Mouse (Mus musculus): ENCODE data around the gene Gorasp2. TPM values are rescaled to one million over a fixed set of nuclear protein-coding genes. Genes with fewer than 3 reads are reported as not detected.

Gene Gorasp2
- polyA plus RNA-seq, 1 experiment from 2014 or later: 84.3 TPM

DNA sequence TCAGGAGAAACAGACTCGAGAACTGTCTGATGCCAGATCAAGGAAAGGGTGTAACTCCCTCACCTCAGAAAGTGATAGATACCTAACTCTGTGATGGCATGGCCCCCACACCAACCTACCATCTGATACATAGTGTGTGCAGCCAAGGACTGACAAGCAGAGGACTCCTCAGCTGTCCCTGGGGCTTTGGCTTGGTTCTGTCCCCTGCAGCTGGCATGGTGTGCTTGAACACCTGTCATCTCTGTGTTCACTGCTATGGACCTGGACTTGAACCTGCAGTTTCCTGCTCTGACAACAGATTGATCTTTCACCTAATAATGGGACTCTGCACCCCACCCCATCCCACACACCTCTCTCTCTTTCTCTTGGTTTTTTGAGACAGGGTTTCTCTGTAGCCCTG is 29.0 kb upstream of the Gorasp2 start:
- no peak overlapping the region for H3K4me3 ChIP-seq
- H3K4me2 ChIP-seq: no peak overlapping the region
- no peaks in the 10 kb centered on the region for H3K36me3 ChIP-seq
- no peaks in the 10 kb centered on the region; the same call in 1 of the 2 replicates for H3K27me3 ChIP-seq (replicated peaks)
- 60% methylated on average over 1 of the region's 1 CpGs for WGBS (ENCODE audit: insufficient replicate concordance)
- H3K9me3 ChIP-seq (replicated peaks): 0 out of 2 replicates have a peak, but pooled peaks cover 1% of the 10 kb centered on the region
- no peak overlapping the region for H3K9ac ChIP-seq
- peaks cover 10% of the 10 kb centered on the region; the same call in 1 of the 2 replicates for H3K4me1 ChIP-seq
- ATAC-seq: no peak
- H3K27ac ChIP-seq: no peak overlapping the region

GRCm38 (mm10) chr2:70634028-70634690 is 27.2 kb upstream of the Gorasp2 start:
- Histone ChIP-seq H3K9me3 (replicated peaks) (0 out of 2 replicates have a peak, but pooled peaks cover 3% of the 10 kb centered on the region), H3K4me1 (0 out of 2 replicates have a peak, but pooled peaks cover 4% of the 10 kb centered on the region), H3K27me3 (replicated peaks) (no peaks in the 10 kb centered on the region; the same call in 1 of the 2 replicates), H3K4me2 (no peak overlapping the region), H3K9ac (no peak overlapping the region), H3K4me3 (no peak overlapping the region), H3K27ac (no peak overlapping the region), H3K36me3 (no peaks in the 10 kb centered on the region)
- no peak for ATAC-seq
- WGBS (ENCODE audit: insufficient replicate concordance): 67% methylated on average over 5 of the region's 5 CpGs

- Histone ChIP-seq H3K9me3 (replicated peaks) (0 out of 2 replicates have a peak, but pooled peaks cover 3% of the 10 kb centered on the region), H3K36me3 (no peaks in the 10 kb centered on the region), H3K27me3 (replicated peaks) (no peaks in the 10 kb centered on the region), H3K4me3 (no peak overlapping the region), H3K4me1 (no peaks in the 10 kb centered on the region), H3K9ac (no peak overlapping the region), H3K4me2 (no peak overlapping the region), H3K27ac (no peak overlapping the region)
- no peak for ATAC-seq
These were observed 20.4 kb upstream of the Gorasp2 start for GRCm38 (mm10) chr2:70640968-70641367.

GRCm38 (mm10) chr2:70642971-70643565 is 18.3 kb upstream of the Gorasp2 start:
- no peaks in the 10 kb centered on the region for H3K9me3 ChIP-seq (replicated peaks)
- no peaks in the 10 kb centered on the region for H3K36me3 ChIP-seq
- ATAC-seq: no peak
- H3K27me3 ChIP-seq (replicated peaks): no peaks in the 10 kb centered on the region
- H3K4me2 ChIP-seq: no peak overlapping the region
- no peak overlapping the region for H3K27ac ChIP-seq
- no peak overlapping the region for H3K9ac ChIP-seq
- WGBS (ENCODE audit: insufficient replicate concordance): 68% methylated on average over 16 of the region's 16 CpGs
- H3K4me1 ChIP-seq: no peaks in the 10 kb centered on the region
- no peak overlapping the region for H3K4me3 ChIP-seq

GRCm38 (mm10) chr2:70645266-70645780 is 16.1 kb upstream of the Gorasp2 start:
- Histone ChIP-seq H3K4me3 (no peak overlapping the region), H3K27ac (no peak overlapping the region), H3K9me3 (replicated peaks) (no peaks in the 10 kb centered on the region), H3K4me2 (no peak overlapping the region), H3K36me3 (no peaks in the 10 kb centered on the region), H3K4me1 (no peaks in the 10 kb centered on the region), H3K9ac (no peak overlapping the region), H3K27me3 (replicated peaks) (no peaks in the 10 kb centered on the region)
- WGBS (ENCODE audit: insufficient replicate concordance): 48% methylated on average over 6 of the region's 6 CpGs
- ATAC-seq: no peak

DNA sequence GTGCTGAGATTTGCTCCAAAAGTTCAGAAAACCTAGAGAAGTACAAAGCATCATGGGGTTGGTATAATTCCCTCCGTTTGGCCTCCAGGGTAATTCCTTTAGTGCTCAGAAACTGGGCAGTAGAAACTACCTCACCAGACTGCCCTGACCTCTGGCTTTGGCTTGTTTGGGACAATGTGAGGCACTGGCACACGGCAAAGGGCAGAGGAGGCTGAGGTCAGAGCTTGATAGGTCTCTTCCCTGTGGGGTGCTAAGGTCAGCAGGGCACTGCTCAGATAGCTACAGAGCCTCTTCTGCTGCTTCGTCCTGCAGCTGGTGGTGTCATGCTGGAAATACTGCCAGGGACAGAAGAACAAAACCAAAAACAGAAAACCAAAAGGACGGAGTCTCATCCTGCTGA is 13.7 kb upstream of the Gorasp2 start:
- no peak for ATAC-seq
- Histone ChIP-seq H3K9ac (no peak overlapping the region), H3K36me3 (no peaks in the 10 kb centered on the region), H3K27me3 (replicated peaks) (no peaks in the 10 kb centered on the region), H3K4me2 (no peak overlapping the region), H3K9me3 (replicated peaks) (no peaks in the 10 kb centered on the region), H3K4me1 (peaks cover 5% of the 10 kb centered on the region; the same call in 1 of the 2 replicates), H3K27ac (no peak overlapping the region), H3K4me3 (no peak overlapping the region)
- WGBS (ENCODE audit: insufficient replicate concordance): 57% methylated on average over 4 of the region's 4 CpGs

DNA sequence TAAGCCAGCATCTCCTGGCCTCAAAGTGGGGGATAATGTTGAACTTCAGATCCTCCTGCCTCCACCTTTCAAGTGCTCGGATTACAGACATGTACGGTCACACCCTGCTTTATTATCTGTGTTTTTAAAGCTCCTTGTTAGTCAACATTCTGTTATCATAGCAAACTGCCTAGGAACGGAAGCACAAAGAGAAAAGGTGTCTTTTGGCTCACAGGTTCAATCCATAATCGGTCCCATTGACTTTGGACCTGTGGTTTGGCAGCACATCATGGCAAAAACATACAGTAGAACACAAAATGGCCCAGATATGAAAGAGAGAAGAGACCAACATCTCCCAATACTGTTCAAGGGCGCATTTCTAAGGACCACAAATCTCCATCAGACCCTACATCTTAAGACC is 13.1 kb upstream of the Gorasp2 start:
- Histone ChIP-seq H3K4me1 (peaks cover 5% of the 10 kb centered on the region; the same call in 1 of the 2 replicates), H3K27ac (no peak overlapping the region), H3K27me3 (replicated peaks) (no peaks in the 10 kb centered on the region), H3K9me3 (replicated peaks) (no peaks in the 10 kb centered on the region), H3K4me3 (no peak overlapping the region), H3K36me3 (no peaks in the 10 kb centered on the region), H3K9ac (no peak overlapping the region), H3K4me2 (no peak overlapping the region)
- WGBS (ENCODE audit: insufficient replicate concordance): 64% methylated on average over 5 of the region's 5 CpGs
- no peak for ATAC-seq

GRCm38 (mm10) chr2:70649471-70649870 is 11.9 kb upstream of the Gorasp2 start:
- Histone ChIP-seq H3K4me2 (no peak overlapping the region), H3K36me3 (no peaks in the 10 kb centered on the region), H3K4me3 (no peak overlapping the region), H3K4me1 (peaks cover 5% of the 10 kb centered on the region; the same call in 1 of the 2 replicates), H3K9me3 (replicated peaks) (no peaks in the 10 kb centered on the region), H3K9ac (no peak overlapping the region), H3K27ac (no peak overlapping the region), H3K27me3 (replicated peaks) (no peaks in the 10 kb centered on the region)
- no peak for ATAC-seq
- WGBS (ENCODE audit: insufficient replicate concordance): 69% methylated on average over 4 of the region's 4 CpGs

DNA sequence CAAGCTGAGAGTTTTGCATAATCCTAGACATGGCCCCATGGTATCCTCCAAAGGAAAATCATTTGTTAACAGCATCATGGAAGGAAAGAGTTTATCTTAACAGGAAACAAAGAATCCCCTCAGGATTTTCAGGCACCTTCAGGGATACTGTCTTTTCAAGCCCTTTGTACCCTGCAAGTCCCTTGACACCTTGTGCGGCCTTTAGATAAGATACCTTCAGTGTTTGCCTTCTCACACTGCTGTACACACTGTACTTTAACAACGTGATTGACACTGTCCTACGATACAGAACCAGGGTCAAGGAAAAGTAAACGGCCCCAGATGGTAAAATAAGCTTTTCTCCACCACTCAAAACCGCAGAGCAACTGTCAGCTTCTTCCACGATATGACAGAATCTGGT is 9.6 kb upstream of the Gorasp2 start:
- Histone ChIP-seq H3K9me3 (replicated peaks) (no peaks in the 10 kb centered on the region), H3K27ac (no peak overlapping the region), H3K4me1 (peaks cover 5% of the 10 kb centered on the region; the same call in 1 of the 2 replicates), H3K36me3 (no peaks in the 10 kb centered on the region), H3K9ac (no peak overlapping the region), H3K4me3 (no peak overlapping the region), H3K4me2 (no peak overlapping the region), H3K27me3 (replicated peaks) (no peaks in the 10 kb centered on the region; the same call in 1 of the 2 replicates)
- no peak for ATAC-seq
- WGBS (ENCODE audit: insufficient replicate concordance): 45% methylated on average over 6 of the region's 6 CpGs

DNA sequence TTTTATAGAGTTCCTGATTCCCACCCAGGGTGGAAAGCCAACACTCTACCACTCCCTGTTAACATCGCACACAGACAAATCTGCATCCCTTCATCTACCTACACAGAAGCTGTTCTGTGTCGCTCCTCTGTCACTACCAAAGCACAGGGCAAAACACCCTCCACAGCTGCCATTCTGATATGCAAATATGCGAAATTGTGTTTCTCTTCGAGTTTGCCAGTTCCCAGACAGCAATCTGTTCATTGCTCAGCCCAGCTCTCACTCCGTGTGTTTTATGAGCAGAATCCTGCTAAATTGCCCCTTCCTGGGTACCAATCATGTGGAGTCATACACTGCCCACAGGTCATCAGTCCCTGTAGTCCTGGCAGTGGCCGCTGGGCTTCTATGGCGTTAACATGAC is 4.3 kb upstream of the Gorasp2 start:
- Histone ChIP-seq H3K27ac (no peak overlapping the region), H3K27me3 (replicated peaks) (peaks cover 11% of the 10 kb centered on the region), H3K9ac (no peak overlapping the region), H3K4me2 (no peak overlapping the region), H3K4me3 (no peak overlapping the region), H3K9me3 (replicated peaks) (no peaks in the 10 kb centered on the region), H3K36me3 (no peaks in the 10 kb centered on the region), H3K4me1 (peaks cover 6% of the 10 kb centered on the region)
- no peak for ATAC-seq
- WGBS (ENCODE audit: insufficient replicate concordance): 58% methylated on average over 7 of the region's 7 CpGs

GRCm38 (mm10) chr2:70661715-70662495 is 529 bp downstream of the Gorasp2 start, which contains the start of gene Gm26558:
Gene Gm26558 (minus strand): TSS chr2:70662108.
- Histone ChIP-seq H3K4me1 (peaks cover 45% of the 10 kb centered on the region), H3K27me3 (replicated peaks) (peaks cover 11% of the 10 kb centered on the region), H3K4me2 (peak within 1 kb of the TSS; percentile 90), H3K36me3 (peaks cover 7% of the 10 kb centered on the region; the same call in 1 of the 2 replicates), H3K27ac (peak within 1 kb of the TSS; percentile 93), H3K9ac (peak within 1 kb of the TSS; percentile 93), H3K4me3 (peak within 1 kb of the TSS; percentile 91), H3K9me3 (replicated peaks) (no peaks in the 10 kb centered on the region)
- WGBS (ENCODE audit: insufficient replicate concordance): under 1% methylated on average over 54 of the region's 54 CpGs
- ATAC-seq: peak; percentile 78

- H3K4me2 ChIP-seq: no peak overlapping the region
- H3K27ac ChIP-seq: no peak overlapping the region
- H3K9ac ChIP-seq: no peak overlapping the region
- H3K4me3 ChIP-seq: no peak overlapping the region
- H3K4me1 ChIP-seq: peaks cover 57% of the 10 kb centered on the region
- H3K27me3 ChIP-seq (replicated peaks): no peaks in the 10 kb centered on the region
- no peak for ATAC-seq
- WGBS (ENCODE audit: insufficient replicate concordance): 75% methylated on average over 5 of the region's 5 CpGs
- peaks cover 7% of the 10 kb centered on the region; the same call in 1 of the 2 replicates for H3K36me3 ChIP-seq
- no peaks in the 10 kb centered on the region for H3K9me3 ChIP-seq (replicated peaks)
These were observed 2.4 kb downstream of the Gorasp2 start for GRCm38 (mm10) chr2:70663764-70664163.
